Mouse (Mus musculus): ENCODE data around the gene Gria1.

Gene Gria1

DNA sequence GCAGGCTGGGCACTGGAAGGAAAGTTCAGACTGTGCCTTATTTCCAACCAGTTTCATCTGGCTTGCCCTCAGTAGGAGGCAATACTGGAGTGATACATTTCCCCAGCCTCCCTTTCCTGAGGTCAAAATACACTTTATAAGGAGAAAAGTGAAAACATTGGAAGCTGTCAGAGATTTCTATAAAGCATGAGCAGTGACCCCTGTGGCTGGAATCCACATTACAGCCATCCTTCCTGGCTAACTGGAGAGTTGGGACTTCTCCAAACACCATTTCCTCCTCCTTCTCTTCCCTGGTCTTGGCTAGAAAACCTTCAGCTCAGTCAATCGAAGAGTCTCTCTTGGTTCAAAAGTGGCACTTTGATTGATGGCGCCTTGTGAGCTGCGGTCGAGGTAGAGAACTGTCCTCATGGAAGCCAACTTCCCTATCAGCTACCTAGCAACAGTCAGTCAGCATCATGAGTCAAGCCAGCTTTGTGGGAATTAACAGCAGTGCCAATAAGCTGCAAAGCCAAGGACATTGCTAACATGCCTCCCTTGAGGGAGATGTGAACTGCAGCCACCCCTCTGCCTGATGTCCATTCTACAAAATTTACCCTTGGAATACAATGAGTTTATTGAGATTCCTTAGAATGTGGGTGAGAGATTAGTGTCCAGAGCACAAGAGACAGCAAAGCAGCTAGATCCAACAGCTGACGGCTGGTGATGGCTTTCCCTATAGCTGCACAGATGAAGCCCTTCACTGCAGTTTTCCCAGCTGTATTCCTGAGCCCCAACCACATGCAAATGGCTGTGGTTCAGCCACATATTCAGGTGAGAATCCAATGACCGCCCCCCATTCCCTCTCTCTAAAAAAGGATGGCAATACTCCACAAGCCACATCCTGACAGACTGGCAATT, 40.7 kb downstream of the Gria1 start:
- DNase-seq (ENCODE audit: low spot score in 2 of 2): peak in 1 of 2 experiments; percentile 29

GRCm38 (mm10) chr11:57062441-57062840, 51.3 kb downstream of the Gria1 start:
- no peak for DNase-seq (ENCODE audit: low spot score in 2 of 2)

DNA sequence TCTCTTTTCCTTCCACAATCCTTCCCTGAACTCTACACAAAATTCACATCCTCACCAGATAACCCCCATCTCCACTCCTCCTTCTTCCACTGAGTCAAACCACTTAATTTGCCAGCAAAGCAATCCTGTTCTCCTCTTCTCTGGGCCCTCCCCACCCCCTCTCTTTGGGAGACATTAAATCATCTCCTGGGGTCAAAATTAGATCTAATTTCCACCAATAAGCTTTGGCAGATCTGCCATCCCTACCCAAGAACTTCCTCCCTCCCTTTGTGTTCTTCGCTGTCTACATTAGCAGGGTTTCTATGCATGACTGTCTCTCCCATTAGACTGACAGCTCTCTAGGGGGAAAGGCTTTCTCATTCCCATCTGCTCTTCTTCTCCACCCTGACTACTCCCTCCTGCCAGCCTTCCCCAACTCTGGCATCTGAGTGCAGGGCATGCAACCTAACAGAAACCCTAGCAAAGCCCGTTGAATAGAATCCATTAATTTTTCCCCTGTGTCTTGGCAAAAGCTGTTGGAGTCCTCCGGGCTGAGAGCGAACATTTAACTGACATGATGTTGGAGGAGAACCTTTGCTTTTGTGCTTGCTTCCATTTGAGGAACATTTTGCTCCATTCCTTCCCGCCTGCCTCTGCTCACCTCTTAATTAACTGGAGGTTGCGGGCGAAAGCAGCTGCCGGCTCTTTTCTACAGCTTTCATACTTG, 59.2 kb downstream of the Gria1 start:
- peak in 1 of 2 experiments; percentile 23 for DNase-seq (ENCODE audit: low spot score in 2 of 2)

- no peak for DNase-seq (ENCODE audit: low spot score in 2 of 2)
These were observed 61.0 kb downstream of the Gria1 start for GRCm38 (mm10) chr11:57072171-57072570.

GRCm38 (mm10) chr11:57079423-57079822, 68.2 kb downstream of the Gria1 start:
- DNase-seq (ENCODE audit: low spot score in 2 of 2): no peak

GRCm38 (mm10) chr11:57089527-57089926, 78.3 kb downstream of the Gria1 start:
- peak in 1 of 2 experiments; percentile 50 for DNase-seq (ENCODE audit: low spot score in 2 of 2)

- DNase-seq (ENCODE audit: low spot score in 2 of 2): no peak
These were observed 79.5 kb downstream of the Gria1 start for GRCm38 (mm10) chr11:57090705-57091104.

GRCm38 (mm10) chr11:57091276-57091914, 80.2 kb downstream of the Gria1 start:
- no peak for DNase-seq (ENCODE audit: low spot score in 2 of 2)

GRCm38 (mm10) chr11:57100491-57100890, 89.3 kb downstream of the Gria1 start:
- DNase-seq (ENCODE audit: low spot score in 2 of 2): no peak

DNA sequence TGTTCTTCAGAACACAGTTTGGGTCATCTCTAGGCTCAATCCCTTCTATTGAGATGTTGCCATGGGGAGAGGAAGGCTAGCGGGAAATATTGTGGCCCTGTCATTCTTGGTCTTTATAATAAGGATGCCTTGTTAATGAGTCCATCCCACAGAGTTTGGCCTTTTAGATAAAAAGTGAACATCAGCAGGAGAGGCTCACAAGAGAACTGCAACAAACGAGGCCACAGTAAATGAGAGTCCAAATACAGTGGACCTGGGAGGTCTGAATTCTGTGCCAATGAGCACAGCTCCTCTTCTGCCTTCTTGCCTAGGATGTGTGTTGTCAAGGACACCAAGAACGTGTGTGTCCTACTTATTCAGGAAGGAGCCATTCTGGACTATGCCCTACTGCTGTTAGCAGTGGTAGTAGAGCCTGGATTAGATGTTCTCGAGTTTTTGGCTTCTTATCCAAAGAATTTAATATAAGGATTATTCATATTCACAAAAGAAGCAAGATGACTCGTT, 92.6 kb downstream of the Gria1 start:
- DNase-seq (ENCODE audit: low spot score in 2 of 2): no peak

- DNase-seq (ENCODE audit: low spot score in 2 of 2): no peak
These were observed 94.5 kb downstream of the Gria1 start for GRCm38 (mm10) chr11:57105683-57106082.

DNA sequence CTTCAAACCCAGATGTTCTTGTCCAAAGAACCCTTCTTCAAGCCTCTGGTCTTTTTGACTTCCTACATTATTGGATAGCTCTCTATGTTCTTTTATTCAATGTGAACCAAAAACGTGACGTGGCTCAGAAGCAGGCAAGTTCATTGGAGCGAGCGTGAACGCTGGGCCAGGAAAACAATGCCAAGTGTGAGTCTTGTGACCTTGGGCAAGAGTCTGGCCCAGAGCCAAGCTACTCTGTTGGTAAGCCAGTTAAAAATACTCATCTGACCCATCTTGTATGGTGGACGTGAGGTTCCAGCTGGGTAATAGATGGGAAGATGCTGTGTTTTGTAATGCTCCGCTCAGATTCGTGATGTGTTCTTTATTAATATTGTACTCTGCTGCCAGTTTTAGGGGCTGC, 101.2 kb downstream of the Gria1 start:
- DNase-seq (ENCODE audit: low spot score in 2 of 2): peak in 1 of 2 experiments; percentile 65

- peak in 1 of 2 experiments; percentile 21 for DNase-seq (ENCODE audit: low spot score in 2 of 2)
These were observed 103.2 kb downstream of the Gria1 start for GRCm38 (mm10) chr11:57114410-57114809.

DNA sequence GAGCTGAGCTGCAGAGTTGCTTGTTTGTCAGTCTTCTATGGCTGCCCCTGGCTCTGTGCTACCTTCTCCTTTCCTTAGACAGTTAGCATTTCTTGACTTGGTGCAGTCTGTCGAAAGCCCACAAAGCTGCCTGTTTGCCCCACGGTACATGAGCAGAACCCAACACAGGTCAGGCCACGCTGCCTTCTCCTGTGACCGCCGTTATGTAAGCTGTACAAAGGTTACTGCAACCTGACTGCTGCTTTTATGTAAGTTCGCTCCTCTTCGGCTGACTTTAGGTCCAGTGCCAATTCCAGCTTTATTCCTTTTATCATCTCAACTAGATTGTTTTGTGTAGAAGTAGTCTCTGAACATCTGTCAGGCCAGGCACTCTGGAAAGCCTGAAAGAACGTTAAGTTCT, 115.9 kb downstream of the Gria1 start:
- no peak for DNase-seq (ENCODE audit: low spot score in 2 of 2)

DNA sequence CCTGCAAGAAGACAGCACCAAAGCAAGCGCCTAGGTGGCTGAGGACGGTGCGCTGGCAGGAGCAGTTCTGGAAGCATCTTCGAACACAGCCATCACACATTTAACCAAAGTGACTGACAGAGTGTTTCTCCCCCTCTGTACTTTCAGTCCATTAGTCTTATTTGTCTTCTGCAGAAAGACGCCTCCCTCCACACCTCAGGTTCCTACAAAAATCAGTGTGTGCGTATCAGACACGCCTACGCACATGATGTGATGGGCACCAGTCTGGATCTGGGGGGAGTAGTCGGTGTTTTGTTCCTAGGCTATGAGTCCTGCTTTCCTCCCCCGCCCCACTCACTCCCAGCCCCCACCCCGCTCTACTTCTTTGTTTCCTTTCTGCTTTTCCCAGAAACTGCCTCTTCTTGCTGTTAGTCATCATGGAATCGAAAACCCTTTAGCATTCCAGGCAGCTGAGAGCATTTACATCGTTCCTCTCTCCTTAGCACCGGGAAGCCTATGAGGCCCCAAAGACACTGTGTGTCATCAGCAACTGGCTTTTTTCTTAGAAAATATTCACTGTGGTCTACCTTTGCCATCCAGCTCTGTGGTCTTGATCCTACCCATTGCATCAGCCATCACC, 129.1 kb downstream of the Gria1 start:
- no peak for DNase-seq (ENCODE audit: low spot score in 2 of 2)

DNA sequence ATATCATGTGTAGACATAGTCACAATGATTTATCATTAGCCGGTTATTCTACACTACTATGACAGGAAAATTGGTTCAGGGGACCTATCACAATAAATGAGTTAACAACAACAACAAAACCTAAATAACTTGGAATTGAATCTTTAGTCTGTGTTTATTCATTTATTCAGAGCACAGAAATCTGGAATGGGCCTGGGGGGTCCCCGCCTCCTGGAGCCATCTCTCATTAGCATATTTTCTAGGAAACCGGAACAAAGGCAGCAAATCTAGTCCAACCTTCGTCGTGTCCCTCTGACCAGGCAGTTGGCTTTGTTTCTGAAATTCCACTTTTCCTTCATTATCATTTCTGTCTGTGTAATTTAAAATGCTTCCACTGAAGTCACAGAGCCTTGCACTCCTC, 132.5 kb downstream of the Gria1 start:
- DNase-seq (ENCODE audit: low spot score in 2 of 2): no peak

DNA sequence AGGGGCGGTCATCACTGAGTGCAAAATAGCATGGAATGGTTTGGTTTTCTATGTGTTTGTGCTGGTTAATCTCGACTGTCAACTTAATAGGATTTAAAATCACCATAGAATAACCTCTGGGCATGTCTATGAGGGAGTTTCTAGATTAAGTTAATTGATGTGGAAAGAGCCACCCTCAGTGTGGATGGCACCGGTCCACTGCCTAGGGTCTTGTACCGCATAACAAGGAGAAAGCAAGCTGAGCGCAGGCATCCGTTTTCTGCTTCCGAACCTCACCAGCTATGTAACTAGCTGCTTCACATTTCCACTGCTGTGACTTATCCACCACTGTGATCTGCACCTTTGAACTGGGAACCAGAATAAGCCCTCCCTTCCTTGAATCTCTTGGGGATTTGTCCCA, 134.0 kb downstream of the Gria1 start:
- DNase-seq (ENCODE audit: low spot score in 2 of 2): peak in 1 of 2 experiments; percentile 30

GRCm38 (mm10) chr11:57145704-57146103, 134.5 kb downstream of the Gria1 start:
- peak in 1 of 2 experiments; percentile 62 for DNase-seq (ENCODE audit: low spot score in 2 of 2)

DNA sequence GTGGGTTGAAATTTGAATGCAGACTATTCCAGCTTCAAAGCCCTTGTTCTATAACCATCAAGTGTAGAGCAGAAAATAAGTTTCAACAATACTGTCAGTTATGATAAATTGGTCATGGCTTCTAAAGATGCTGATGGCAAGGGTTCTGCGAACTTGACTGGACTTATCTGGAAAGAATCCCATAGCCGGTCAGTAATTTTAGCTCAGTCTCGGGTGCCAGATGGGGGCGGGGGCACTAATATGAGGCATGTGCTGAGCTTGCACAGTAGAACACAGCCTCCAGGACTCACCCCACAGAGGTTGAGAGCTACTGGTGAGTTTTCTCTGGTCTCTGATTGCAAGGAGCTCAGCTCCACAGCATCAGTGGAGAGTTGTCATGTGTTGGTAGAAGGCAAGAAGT, 140.5 kb downstream of the Gria1 start:
- DNase-seq (ENCODE audit: low spot score in 2 of 2): no peak

GRCm38 (mm10) chr11:57154998-57155397, 143.8 kb downstream of the Gria1 start:
- DNase-seq (ENCODE audit: low spot score in 2 of 2): no peak

DNA sequence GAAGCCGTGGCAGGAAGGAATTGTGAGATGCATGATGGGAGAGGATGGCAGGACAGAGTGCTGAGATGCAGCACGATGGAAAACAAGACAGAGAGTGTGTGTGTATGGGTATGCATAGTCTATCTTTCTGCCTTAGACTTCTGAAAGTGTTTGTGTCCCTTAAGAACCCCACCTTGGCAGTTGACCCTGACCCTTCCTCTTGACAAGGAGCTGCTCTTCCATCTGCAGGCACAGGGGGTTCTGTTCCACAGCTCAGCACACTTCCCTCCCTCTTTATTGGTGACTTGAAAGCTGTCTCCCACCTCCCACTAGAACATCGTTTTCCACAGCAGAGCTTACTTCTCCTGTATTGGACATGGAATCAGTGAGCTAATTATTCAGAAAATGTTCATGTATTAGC, 148.2 kb downstream of the Gria1 start:
- no peak for DNase-seq (ENCODE audit: low spot score in 2 of 2)

- DNase-seq (ENCODE audit: low spot score in 2 of 2): no peak
These were observed 148.9 kb downstream of the Gria1 start for GRCm38 (mm10) chr11:57160076-57160475.

Data from cerebellum, postnatal 4 days (tissue).